Mouse (Mus musculus) left cerebral cortex, adult 9 months (tissue): ENCODE results near the gene Ttll6.

ENCODE experiments used
- DNase-seq, 2 experiments: peaks; one replicate each; pipeline ENCODE4 v3.0.0; 2022; ENCODE audit warnings: low spot score in 2 of 2

The Ttll6 gene

GRCm38 (mm10) chr11:96168125-96168524, 34.5 kb downstream of the Ttll6 start:
- DNase-seq = no peak

- no peak for DNase-seq
These were observed 35.4 kb downstream of the Ttll6 start for GRCm38 (mm10) chr11:96169016-96169415.

- no peak for DNase-seq
These were observed 37.3 kb downstream of the Ttll6 start for GRCm38 (mm10) chr11:96170711-96171379.

GRCm38 (mm10) chr11:96171601-96172000, 38.0 kb downstream of the Ttll6 start:
- DNase-seq = no peak

GRCm38 (mm10) chr11:96172511-96173287, 39.1 kb downstream of the Ttll6 start:
- no peak for DNase-seq

GRCm38 (mm10) chr11:96173288-96173840, 39.8 kb downstream of the Ttll6 start:
- DNase-seq = no peak

GRCm38 (mm10) chr11:96174881-96175280, 41.3 kb downstream of the Ttll6 start:
- DNase-seq = no peak

- no peak for DNase-seq
These were observed 41.9 kb downstream of the Ttll6 start for GRCm38 (mm10) chr11:96175511-96175910.

- no peak for DNase-seq
These were observed 42.5 kb downstream of the Ttll6 start for GRCm38 (mm10) chr11:96175951-96176530.

GRCm38 (mm10) chr11:96176841-96177240, 43.3 kb downstream of the Ttll6 start:
- no peak for DNase-seq

GRCm38 (mm10) chr11:96177546-96178174, 44.1 kb downstream of the Ttll6 start:
- DNase-seq = no peak

GRCm38 (mm10) chr11:96178356-96178755, 44.8 kb downstream of the Ttll6 start:
- no peak for DNase-seq

GRCm38 (mm10) chr11:96178911-96179503, 45.4 kb downstream of the Ttll6 start:
- no peak for DNase-seq

- no peak for DNase-seq
These were observed 47.5 kb downstream of the Ttll6 start for GRCm38 (mm10) chr11:96181061-96181460.

GRCm38 (mm10) chr11:96184233-96184632, 50.6 kb downstream of the Ttll6 start:
- DNase-seq = no peak

- no peak for DNase-seq
These were observed 53.7 kb downstream of the Ttll6 start for GRCm38 (mm10) chr11:96187321-96187720.

- no peak for DNase-seq
These were observed 56.4 kb downstream of the Ttll6 start for GRCm38 (mm10) chr11:96189810-96190522.

GRCm38 (mm10) chr11:96191132-96191531, 57.5 kb downstream of the Ttll6 start:
- DNase-seq = no peak

- DNase-seq = no peak
These were observed 60.2 kb downstream of the Ttll6 start, which contains the start of gene Hoxb13 for GRCm38 (mm10) chr11:96193521-96194400. Hoxb13 (plus strand) TSS chr11:96194316.

- no peak for DNase-seq
These were observed 60.8 kb downstream of the Ttll6 start for GRCm38 (mm10) chr11:96194401-96194710.
